Mouse (Mus musculus): ENCODE measurements at regions not wholly inside any gene's neighbourhood (a gene's known extent, or its start where the extent isn't known, plus 50 kb on each side); places are given as distances from the start of the nearest gene placed in this dataset.
A peak's percentile ranks its signal among the peaks of the same experiment; 100 is the strongest.
"Not testable (repeated sequence)": the region's sequence is repeated elsewhere in the genome, so short reads cannot be mapped to it uniquely, and the experiment has no call there.

- no peak for DNase-seq
These were observed 128.9 kb upstream of the Gm527 start for GRCm38 (mm10) chr12:64788761-64789160.

- DNase-seq, result not testable (repeated sequence)
These were observed 109.2 kb upstream of the Gm527 start for GRCm38 (mm10) chr12:64808492-64808891.

DNA sequence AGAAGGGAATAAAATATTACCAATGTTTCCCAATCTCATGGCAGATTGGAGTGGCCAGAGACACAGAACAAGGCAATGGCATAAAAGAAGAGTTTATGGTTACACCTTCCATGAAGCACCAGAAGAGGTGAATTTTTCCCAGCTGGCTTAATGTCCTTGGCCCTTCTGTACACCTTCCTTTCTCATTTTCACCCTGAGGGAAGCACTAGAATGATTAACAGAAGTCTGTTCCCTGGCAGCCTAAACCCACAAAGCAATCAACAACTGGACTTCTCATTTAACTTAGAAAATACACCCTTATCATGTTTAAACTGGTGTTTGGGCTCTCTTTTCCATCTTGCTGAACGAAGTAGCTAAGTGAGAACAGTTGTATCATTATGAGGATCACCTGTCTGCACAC is 107.6 kb upstream of the Gm527 start:
- DNase-seq, result no peak

- DNase-seq, result no peak
These were observed 101.8 kb upstream of the Gm527 start for GRCm38 (mm10) chr12:64815871-64816270.

DNA sequence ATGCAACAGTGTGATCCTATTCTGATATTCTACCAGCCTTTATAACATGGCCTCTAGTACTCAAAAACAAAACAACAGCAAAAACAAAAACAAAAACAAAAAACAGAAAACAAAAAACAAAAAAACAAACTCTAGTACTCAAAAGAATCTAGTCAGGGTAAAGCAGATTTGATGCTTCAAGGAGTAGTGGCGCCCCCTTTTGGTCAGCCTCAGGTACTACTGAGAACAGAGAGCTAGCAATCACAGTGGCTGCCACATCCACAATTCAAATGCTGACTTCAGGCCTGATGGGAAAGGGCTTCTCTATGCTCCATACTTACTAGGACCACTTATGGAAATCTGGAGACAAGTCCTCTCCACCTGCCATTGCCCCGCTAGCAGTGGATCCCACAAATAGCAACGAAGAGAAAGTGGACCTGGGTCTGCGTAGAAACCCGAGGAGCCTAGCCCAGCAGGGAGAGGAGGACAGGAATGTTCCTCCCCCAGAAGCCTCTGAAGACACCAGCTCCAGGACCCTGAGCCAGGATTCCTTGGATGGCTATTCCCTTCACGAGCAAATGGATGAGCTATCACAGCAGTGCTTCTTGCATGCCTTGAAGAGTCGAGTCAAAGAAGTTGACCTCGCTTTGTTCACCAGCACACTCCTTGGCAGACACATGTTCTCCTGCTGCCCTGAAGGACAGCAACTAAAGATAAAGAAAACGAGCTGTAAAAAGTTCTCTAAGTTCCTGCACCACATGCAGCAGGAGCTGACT is 100.5 kb upstream of the Gm527 start:
- DNase-seq, result peak; percentile 24

GRCm38 (mm10) chr12:64820722-64821121 is 97.0 kb upstream of the Gm527 start:
- DNase-seq, result no peak

- peak; percentile 76 for DNase-seq
These were observed 88.0 kb upstream of the Gm527 start for GRCm38 (mm10) chr12:64829662-64830249.

DNA sequence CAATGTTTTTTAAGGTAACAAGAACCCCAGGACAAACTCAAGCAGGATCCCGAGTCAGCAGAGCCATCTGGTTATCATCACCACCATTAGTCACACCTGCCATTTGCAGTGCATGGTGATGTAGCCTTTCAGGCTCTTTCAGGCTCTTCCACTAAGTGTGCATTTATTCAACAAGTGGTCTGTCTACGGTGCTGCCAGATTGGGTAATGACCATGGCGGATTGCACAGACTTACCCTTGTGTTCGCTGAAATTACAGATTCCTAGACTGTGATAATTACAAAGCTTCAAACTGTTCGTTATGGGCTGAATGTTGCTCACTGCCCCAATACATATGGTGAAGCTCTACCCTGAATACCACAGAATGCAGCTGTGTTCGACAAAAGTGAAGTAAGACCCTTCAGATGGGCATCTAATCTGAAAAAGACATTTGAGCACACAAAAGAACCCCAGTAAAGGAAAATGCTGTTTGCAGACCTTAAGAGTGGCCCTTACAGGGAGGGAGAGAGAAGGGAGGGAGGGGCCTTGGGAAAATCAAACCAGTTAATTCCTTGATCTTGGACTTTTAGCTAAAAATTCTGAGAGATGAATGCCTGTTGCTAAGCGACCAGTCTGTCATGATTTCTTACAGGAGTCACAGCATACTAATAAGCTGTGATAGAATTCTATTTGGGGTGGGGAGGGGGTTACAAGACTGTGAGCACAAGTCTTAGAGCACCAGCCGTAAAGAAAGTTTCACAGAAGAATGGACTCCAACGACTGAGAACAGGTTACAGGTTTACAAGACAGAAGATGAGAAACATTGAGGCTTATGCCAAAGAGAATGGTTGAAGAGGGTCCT is 85.2 kb upstream of the Gm527 start:
- DNase-seq, result no peak

DNA sequence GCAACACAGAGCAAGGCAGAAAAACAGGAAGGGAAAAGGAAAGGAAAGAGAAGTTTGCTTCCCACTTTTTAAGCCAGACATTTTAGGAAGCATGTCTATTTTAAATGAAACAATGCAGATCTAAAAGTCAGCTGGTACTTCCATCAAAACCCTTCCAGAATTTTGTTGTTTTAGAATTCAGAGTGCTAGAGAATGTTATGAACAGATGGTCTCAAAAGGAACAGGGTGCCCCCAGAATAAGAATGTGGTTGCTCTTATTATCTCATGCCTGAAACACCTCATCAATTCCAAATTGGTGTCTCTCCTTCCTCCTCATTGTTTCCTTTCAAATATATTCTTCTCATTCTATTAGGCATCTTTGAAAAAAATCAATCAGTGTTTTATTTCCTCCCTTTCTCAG is 60.0 kb upstream of the Gm527 start:
- DNase-seq, result no peak
